Mouse (Mus musculus) spleen, adult 2 months (tissue): ENCODE measurements around the gene Apba3. TPM values are rescaled to one million over a fixed set of nuclear protein-coding genes. Genes with fewer than 3 reads are reported as not detected.

ENCODE experiments used
- DNase-seq, 2 experiments: peaks; one replicate each; pipeline versions ENCODE4 v3.0.0 to v3.0.0-alpha.2; 2012 to 2021; ENCODE audit warnings: low spot score in 2 of 2, low read depth in 1 of 2
- H3K27ac ChIP-seq: fragments of 200-500 bp; 2 replicates; pipeline ENCODE4 v1.5.1; 2012; ENCODE audit warnings: low read length, inconsistent platforms; ENCODE audit not compliant: insufficient read depth
- H3K27me3 ChIP-seq: fragments of 200-500 bp; 2 replicates; pipeline ENCODE4 v1.6.1; 2012; ENCODE audit warnings: mild to moderate bottlenecking, moderate library complexity, low read length, inconsistent platforms; ENCODE audit not compliant: control insufficient read depth, insufficient read depth
- H3K36me3 ChIP-seq: fragments of 200-500 bp; 2 replicates; pipeline ENCODE4 v1.6.1; 2012; ENCODE audit warnings: mild to moderate bottlenecking, low read length, inconsistent platforms; ENCODE audit not compliant: control insufficient read depth, insufficient read depth
- H3K4me1 ChIP-seq: fragments of 200-500 bp; 2 replicates; pipeline ENCODE4 v1.6.1; 2011; ENCODE audit warnings: inconsistent platforms; ENCODE audit not compliant: control insufficient read depth, insufficient read depth, insufficient read length
- H3K4me3 ChIP-seq: fragments of 200-500 bp; 2 replicates; pipeline ENCODE4 v1.5.1; 2011; ENCODE audit warnings: mild to moderate bottlenecking, inconsistent platforms; ENCODE audit not compliant: insufficient read depth, insufficient read length; ENCODE audit errors: extremely low read depth
- CTCF ChIP-seq: fragments of 200-500 bp; IDR thresholded peaks from 2 replicates; pipeline ENCODE4 v1.5.1; 2011; ENCODE audit warnings: mild to moderate bottlenecking, inconsistent platforms; ENCODE audit not compliant: insufficient read depth, insufficient read length, insufficient replicate concordance; ENCODE audit errors: extremely low read depth
- POLR2A ChIP-seq: fragments of 200-500 bp; IDR thresholded peaks from 2 replicates; pipeline ENCODE4 v1.6.1; 2011; ENCODE audit warnings: low read depth, low read length, inconsistent platforms
- WGBS: fragments of 180-500 bp; shearing (Covaris S2); methylation state at CpG from one replicate; pipeline ENCODE4 v1.1.7; 2018; 5-methylcytosine and 5-hydroxymethylcytosine counted together
- polyA plus RNA-seq: library from polyadenylated mRNA; depleted of rRNA; stranded (reverse); fragments of >200 nt; gene quantifications from 2 replicates; pipeline ENCODE4 v1.2.3, GENCODE M21; 2012

Apba3 gene
- polyA plus RNA-seq, 1 experiment, result 63.0 TPM

DNA sequence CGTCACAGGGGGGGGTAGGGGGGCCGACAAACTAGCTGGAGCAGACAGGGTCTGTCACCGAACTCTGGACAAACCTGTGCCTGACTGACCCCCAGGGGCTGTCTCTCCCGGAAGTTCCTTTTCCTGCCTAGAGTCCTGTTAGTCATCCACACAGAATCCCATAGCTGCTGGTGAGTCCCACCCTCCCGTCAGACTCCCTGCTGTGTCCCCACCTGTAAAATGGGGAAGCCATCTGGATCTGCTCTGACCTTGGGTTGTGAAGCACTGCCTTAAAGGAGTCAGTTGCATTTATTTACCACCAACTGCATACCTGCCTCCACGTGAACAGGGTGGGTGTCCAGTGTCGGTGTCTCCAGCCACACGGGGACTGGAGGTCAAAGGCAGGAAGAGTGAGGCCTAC, 27.7 kb downstream of the Apba3 start:
- Histone ChIP-seq H3K4me1 (peaks cover 66% of the 10 kb centered on the region), H3K36me3 (no peaks in the 10 kb centered on the region), H3K27me3 (no peaks in the 10 kb centered on the region), H3K4me3 (no peak overlapping the region), H3K27ac (no peak overlapping the region)
- 32% methylated on average over 8 of the region's 8 CpGs for WGBS
- no peak for TF ChIP-seq POLR2A
- no peak for TF ChIP-seq CTCF
- no peak for DNase-seq

DNA sequence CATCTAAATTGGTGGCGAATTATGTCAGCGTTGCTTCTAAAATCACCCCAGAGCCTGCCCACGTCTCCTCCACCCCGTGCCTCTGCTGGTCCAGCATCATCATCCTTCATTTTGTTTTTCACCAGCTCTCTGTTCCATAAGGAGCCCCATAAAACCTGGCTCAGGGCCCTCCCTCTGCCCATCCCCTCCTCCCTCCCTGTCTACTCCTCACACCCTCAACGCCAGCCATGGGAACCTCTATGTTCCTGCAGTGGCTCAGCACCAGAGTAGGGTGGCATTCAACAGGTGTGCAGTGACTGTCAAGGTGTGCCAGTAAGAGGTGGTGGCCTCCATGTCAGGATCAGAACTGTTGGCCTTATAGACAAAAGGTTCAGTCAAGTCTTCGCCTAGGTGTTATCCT, 28.4 kb downstream of the Apba3 start:
- DNase-seq, result no peak
- 90% methylated on average over 6 of the region's 6 CpGs for WGBS
- Histone ChIP-seq H3K4me3 (no peak overlapping the region), H3K4me1 (peaks cover 73% of the 10 kb centered on the region), H3K27ac (no peak overlapping the region), H3K36me3 (no peaks in the 10 kb centered on the region), H3K27me3 (no peaks in the 10 kb centered on the region)
- TF ChIP-seq POLR2A, result no peak

DNA sequence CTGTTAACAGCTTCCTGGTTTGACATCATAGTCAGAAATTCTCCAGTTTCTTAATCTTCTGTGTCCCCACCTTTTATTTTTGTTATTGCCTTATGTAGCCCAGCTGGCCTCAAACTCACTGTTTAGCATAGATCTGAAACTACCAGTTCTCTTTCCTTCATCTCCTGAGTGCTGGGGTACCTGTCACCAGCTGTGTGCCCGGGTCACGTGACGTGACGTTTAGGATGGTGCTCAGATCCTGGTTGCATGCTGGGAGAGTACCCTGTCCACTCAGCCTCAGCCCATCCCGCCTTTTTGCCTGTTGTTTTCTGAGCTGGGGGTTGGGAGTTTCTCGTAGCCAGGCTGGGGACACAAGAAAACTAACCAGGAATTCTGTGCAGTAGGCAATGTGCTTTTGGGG, 30.5 kb downstream of the Apba3 start:
- DNase-seq, result peak in 1 of 2 experiments; percentile 53
- TF ChIP-seq CTCF (no peak), POLR2A (no peak)
- no peaks in the 10 kb centered on the region for H3K36me3 ChIP-seq
- 17% methylated on average over 6 of the region's 6 CpGs for WGBS
- H3K4me3 ChIP-seq, result no peak overlapping the region
- no peaks in the 10 kb centered on the region for H3K27me3 ChIP-seq
- peak overlapping the region; percentile 93 for H3K27ac ChIP-seq
- H3K4me1 ChIP-seq, result peaks cover 82% of the 10 kb centered on the region

GRCm38 (mm10) chr10:81297845-81298244, 31.1 kb downstream of the Apba3 start:
- Histone ChIP-seq H3K27ac (peak overlapping the region; percentile 93), H3K27me3 (no peaks in the 10 kb centered on the region), H3K4me3 (peak overlapping the region; percentile 4; the same call in 1 of the 2 replicates), H3K4me1 (peaks cover 88% of the 10 kb centered on the region), H3K36me3 (no peaks in the 10 kb centered on the region)
- WGBS, result 2% methylated on average over 9 of the region's 10 CpGs
- peak in 1 of 2 experiments; percentile 72 for DNase-seq
- TF ChIP-seq POLR2A, result no peak

- H3K27ac ChIP-seq, result peak overlapping the region; percentile 93
- no peaks in the 10 kb centered on the region for H3K27me3 ChIP-seq
- DNase-seq, result peak in 1 of 2 experiments; percentile 74
- no peaks in the 10 kb centered on the region for H3K36me3 ChIP-seq
- peaks cover 94% of the 10 kb centered on the region for H3K4me1 ChIP-seq
- no peak overlapping the region; the same call in 1 of the 2 replicates for H3K4me3 ChIP-seq
- TF ChIP-seq POLR2A (no peak), CTCF (no peak)
- 26% methylated on average over 17 of the region's 17 CpGs for WGBS
Measured at GRCm38 (mm10) chr10:81298369-81299100, 31.8 kb downstream of the Apba3 start.

DNA sequence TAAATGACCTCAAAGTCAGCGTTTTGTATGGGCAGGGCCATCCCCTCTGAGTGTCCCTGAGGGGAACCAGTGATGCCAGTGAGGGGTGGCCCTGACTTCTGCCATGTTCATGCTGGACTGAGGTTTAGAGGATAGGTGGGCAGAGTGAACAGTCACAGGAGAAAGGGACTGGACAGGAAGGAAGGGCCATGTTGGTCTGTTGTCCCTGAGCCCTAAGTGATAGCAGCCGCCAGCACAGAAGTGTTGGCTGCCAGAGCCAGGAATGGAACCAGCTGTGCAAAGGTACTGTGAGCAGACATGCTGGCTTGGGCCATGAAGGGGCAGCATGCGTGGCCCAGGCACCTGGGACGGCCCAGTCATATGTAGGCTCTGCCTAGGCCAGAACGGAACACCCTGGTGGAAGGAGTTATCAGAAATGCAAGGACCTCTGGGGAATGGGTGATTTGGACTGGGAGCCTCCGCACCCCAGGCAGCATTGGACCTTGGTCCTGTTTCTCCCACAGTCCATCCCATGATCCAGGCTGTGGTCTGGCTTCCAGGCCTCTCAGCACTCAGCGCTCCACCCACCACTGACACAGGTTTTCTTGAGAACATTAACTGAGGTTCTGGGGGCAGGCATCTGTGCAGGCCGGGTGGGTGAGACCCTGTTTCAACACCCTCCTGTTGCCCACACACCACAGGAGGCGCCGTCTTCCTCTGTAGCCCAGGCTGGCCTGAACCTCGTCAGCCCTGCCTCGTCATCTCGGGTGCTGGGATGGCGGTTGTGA, 33.0 kb downstream of the Apba3 start:
- TF ChIP-seq CTCF, result no peak
- H3K4me1 ChIP-seq, result peaks cover 92% of the 10 kb centered on the region
- no peak overlapping the region for H3K4me3 ChIP-seq
- WGBS, result 78% methylated on average over 14 of the region's 14 CpGs
- H3K36me3 ChIP-seq, result no peaks in the 10 kb centered on the region
- DNase-seq, result no peak
- no peaks in the 10 kb centered on the region for H3K27me3 ChIP-seq
- H3K27ac ChIP-seq, result peak overlapping the region; percentile 93

DNA sequence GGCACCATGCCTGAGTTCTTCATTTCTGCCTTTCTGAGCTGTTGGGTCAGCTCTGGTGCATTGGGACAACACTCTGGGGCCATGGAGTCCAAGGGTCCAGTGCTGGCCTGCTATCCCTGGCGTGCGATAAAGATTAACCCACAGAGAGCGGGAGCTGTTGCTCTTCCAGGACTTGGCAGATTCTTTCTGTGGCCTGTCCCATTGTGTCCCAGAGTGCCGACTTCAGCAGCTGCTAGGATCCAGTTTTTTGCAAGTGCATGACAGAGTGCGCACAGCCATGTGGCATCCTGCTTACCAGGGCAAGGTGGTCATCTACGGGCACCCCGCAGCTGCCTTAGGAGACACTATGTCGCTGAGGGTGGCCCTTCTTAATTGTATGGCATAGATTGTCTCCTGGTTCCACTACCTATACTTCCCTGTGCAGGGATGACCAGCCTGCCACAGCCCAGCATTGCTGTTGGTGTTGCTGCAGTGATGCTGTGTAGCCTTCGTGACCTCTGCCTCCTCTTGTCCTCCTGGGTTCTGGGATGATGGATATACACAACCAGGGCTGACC, 33.7 kb downstream of the Apba3 start:
- Histone ChIP-seq H3K27me3 (no peaks in the 10 kb centered on the region), H3K36me3 (no peaks in the 10 kb centered on the region)

More for the DNA sequence above, 33.7 kb downstream of the Apba3 start:
- DNase-seq, result no peak
- TF ChIP-seq POLR2A (no peak), CTCF (no peak)
- peak overlapping the region; percentile 93; the same call in 1 of the 2 replicates for H3K27ac ChIP-seq
- WGBS, result 90% methylated on average over 9 of the region's 9 CpGs
- no peak overlapping the region for H3K4me3 ChIP-seq
- H3K4me1 ChIP-seq, result peaks cover 87% of the 10 kb centered on the region
